In genomic region chr9:13560651-13561050, GRCm38 (mm10) we compare ENCODE assay signal across 24 mouse cellular contexts.
DNase-seq lines count a peak whose midpoint lies in the region; ATAC-seq lines count a peak whose summit lies in the region.
"Had no signal": no experiment of that assay in that cellular context is flagged by ENCODE, and none has a peak within 500 bp of the region (broad histone marks: within the 10 kb centered on the region; RNA-seq: fewer than 3 reads in every experiment).

No protein-coding gene starts in this region.

- H3K4me1 ChIP-seq in embryonic facial prominence, embryonic 11.5 days (ENCODE audit: control insufficient read depth, insufficient read depth, low read length) = no peaks in the 10 kb centered on the region
- H3K4me1 ChIP-seq in embryonic facial prominence, embryonic 10.5 days = peaks cover 34% of the 10 kb centered on the region
- H3K4me1 ChIP-seq in limb, embryonic 15.5 days = peaks cover 37% of the 10 kb centered on the region

- H3K27me3 ChIP-seq in embryonic facial prominence, embryonic 11.5 days (ENCODE audit: control insufficient read depth, insufficient read depth, low read length) = no peaks in the 10 kb centered on the region
- no peaks in the 10 kb centered on the region for H3K27me3 ChIP-seq in embryonic facial prominence, embryonic 10.5 days (replicated peaks; ENCODE audit: low read depth, poor library complexity, severe bottlenecking)
- H3K27me3 ChIP-seq in limb, embryonic 15.5 days = no peaks in the 10 kb centered on the region
- H3K27me3 ChIP-seq: forebrain, embryonic 15.5 days; hindbrain, embryonic 13.5 days; liver, embryonic 13.5 days had no signal

- DNase-seq in embryonic facial prominence, embryonic 11.5 days (ENCODE audit: low spot score) = peak; percentile 20
- DNase-seq in embryonic facial prominence, embryonic 10.5 days (ENCODE audit: low spot score) = no peak
- peak; percentile 33 for DNase-seq in urinary bladder, postnatal 14 days (ENCODE audit: low spot score)
- DNase-seq in urinary bladder, adult 2 months (ENCODE audit: low spot score) = no peak
- DNase-seq in layer of hippocampus, postnatal 14 days (ENCODE audit: low spot score in 2 of 2) = no peak
- DNase-seq in right cerebral cortex, adult 18-20 months = no peak
- DNase-seq: cerebellum, adult 11 months; gastrocnemius, postnatal 25 days; heart, postnatal 36 days; kidney, adult 18-20 months; liver, embryonic 13.5 days; lung, adult 2 months; lung, postnatal 36 days; midbrain, embryonic 14.5 days; right cerebral cortex, postnatal 14 days; thymus, adult 18-20 months; thymus, postnatal 4 days had no signal

- no peak for ATAC-seq in embryonic facial prominence, embryonic 11.5 days (replicated peaks; ENCODE audit: insufficient number of reproducible peaks, low FRiP score, low TSS enrichment, low read depth)
- no peak for ATAC-seq in limb, embryonic 15.5 days (ENCODE audit: insufficient number of reproducible peaks, low FRiP score, low TSS enrichment, low read depth)
- ATAC-seq in megakaryocyte-erythroid progenitor cell, adult 5-6 weeks (replicated peaks; ENCODE audit: low FRiP score, low TSS enrichment, poor library complexity, severe bottlenecking) = no peak
- ATAC-seq: forebrain, embryonic 15.5 days; inflammation-experienced regulatory T-cells, adult 6 months had no signal

- H3K4me3 ChIP-seq in embryonic facial prominence, embryonic 11.5 days (ENCODE audit: low read depth, low read length) = no peak overlapping the region
- no peak overlapping the region for H3K4me3 ChIP-seq in embryonic facial prominence, embryonic 10.5 days
- H3K4me3 ChIP-seq in limb, embryonic 15.5 days = no peak overlapping the region
- H3K4me3 ChIP-seq: forebrain, embryonic 15.5 days; hindbrain, embryonic 13.5 days; liver, embryonic 13.5 days; megakaryocyte, embryonic 14.5 days had no signal

- H3K4me2 ChIP-seq in embryonic facial prominence, embryonic 11.5 days (ENCODE audit: low read depth, low read length) = no peak overlapping the region
- no peak overlapping the region for H3K4me2 ChIP-seq in limb, embryonic 15.5 days
- H3K4me2 ChIP-seq: forebrain, embryonic 15.5 days; hindbrain, embryonic 13.5 days; liver, embryonic 13.5 days had no signal

- no peaks in the 10 kb centered on the region for H3K36me3 ChIP-seq in embryonic facial prominence, embryonic 11.5 days (replicated peaks; ENCODE audit: control insufficient read depth, insufficient read depth, low read depth, low read length)
- no peaks in the 10 kb centered on the region for H3K36me3 ChIP-seq in embryonic facial prominence, embryonic 10.5 days (replicated peaks)
- H3K36me3 ChIP-seq in limb, embryonic 15.5 days = no peaks in the 10 kb centered on the region
- H3K36me3 ChIP-seq: forebrain, embryonic 15.5 days; hindbrain, embryonic 13.5 days; liver, embryonic 13.5 days had no signal

- 83% methylated on average over 9 of the region's 9 CpGs for WGBS in embryonic facial prominence, embryonic 11.5 days
- 85% methylated on average over 9 of the region's 9 CpGs for WGBS in embryonic facial prominence, embryonic 10.5 days
- 52% methylated on average over 9 of the region's 9 CpGs for WGBS in limb, embryonic 15.5 days

- no peaks in the 10 kb centered on the region for H3K9me3 ChIP-seq in embryonic facial prominence, embryonic 11.5 days (replicated peaks; ENCODE audit: control insufficient read depth, low read length)
- no peaks in the 10 kb centered on the region for H3K9me3 ChIP-seq in embryonic facial prominence, embryonic 10.5 days
- H3K9me3 ChIP-seq in limb, embryonic 15.5 days = no peaks in the 10 kb centered on the region
- H3K9me3 ChIP-seq: forebrain, embryonic 15.5 days; hindbrain, embryonic 13.5 days; liver, embryonic 13.5 days; megakaryocyte, embryonic 14.5 days had no signal

- H3K27ac ChIP-seq in embryonic facial prominence, embryonic 11.5 days (replicated peaks; ENCODE audit: low read depth, low read length) = no peak overlapping the region
- no peak overlapping the region for H3K27ac ChIP-seq in embryonic facial prominence, embryonic 10.5 days (replicated peaks)
- peak overlapping the region; percentile 73 for H3K27ac ChIP-seq in limb, embryonic 15.5 days
- H3K27ac ChIP-seq: forebrain, embryonic 15.5 days; hindbrain, embryonic 13.5 days; kidney, postnatal 0 days; liver, embryonic 13.5 days had no signal

- H3K9ac ChIP-seq in embryonic facial prominence, embryonic 11.5 days (replicated peaks; ENCODE audit: low read length) = no peak overlapping the region
- H3K9ac ChIP-seq in limb, embryonic 15.5 days = no peak overlapping the region
- H3K9ac ChIP-seq: forebrain, embryonic 15.5 days; hindbrain, embryonic 13.5 days; liver, embryonic 13.5 days had no signal

Comparison
In these comparisons a context has a peak if more than half of its experiments do, and no peak if none do; other contexts are left out.
1. DNase-seq: peak in embryonic facial prominence, embryonic 11.5 days (single experiment) and urinary bladder, postnatal 14 days (single experiment); none in embryonic facial prominence, embryonic 10.5 days (single experiment), urinary bladder, adult 2 months (single experiment), layer of hippocampus, postnatal 14 days (0 of 2) and right cerebral cortex, adult 18-20 months (single experiment).